25 mouse cellular contexts compared by ENCODE assay signal in the genomic region with DNA sequence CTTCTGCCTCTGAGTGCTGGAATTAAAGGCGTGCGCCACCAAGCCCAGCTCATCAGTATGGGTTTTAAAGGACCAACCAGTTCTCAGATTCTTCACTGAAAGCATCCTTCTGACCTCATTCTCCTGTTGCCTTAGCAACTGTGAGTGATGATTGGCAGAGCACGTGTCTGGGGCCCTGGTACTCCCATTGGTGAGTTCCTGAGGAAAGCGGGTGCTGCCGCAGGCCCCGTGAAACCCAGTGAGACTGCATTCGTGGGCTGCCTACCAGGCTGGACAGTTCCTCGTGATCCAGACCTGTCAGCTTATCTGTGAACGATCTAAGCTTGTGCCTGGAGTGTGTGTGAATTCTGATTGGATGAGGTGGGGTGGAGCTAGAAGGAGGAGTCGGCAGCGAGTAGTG. TPM values are rescaled to one million over a fixed set of nuclear protein-coding genes. Genes with fewer than 3 reads are reported as not detected.
DNase-seq lines count a peak whose midpoint lies in the region; ATAC-seq and TF ChIP-seq lines count a peak whose summit lies in the region.
"Had no signal": no experiment of that assay in that cellular context is flagged by ENCODE, and none has a peak within 500 bp of the region (broad histone marks: within the 10 kb centered on the region; RNA-seq: fewer than 3 reads in every experiment).

No protein-coding gene starts in this region.

- WGBS in forebrain, postnatal 0 days = 60% methylated on average over 11 of the region's 11 CpGs
- WGBS in forebrain, embryonic 11.5 days = 71% methylated on average over 11 of the region's 11 CpGs
- WGBS in stomach, postnatal 0 days = 56% methylated on average over 11 of the region's 11 CpGs

- H3K4me2 ChIP-seq in forebrain, postnatal 0 days (ENCODE audit: low read depth) = no peak overlapping the region
- no peak overlapping the region for H3K4me2 ChIP-seq in forebrain, embryonic 11.5 days (ENCODE audit: low read depth, low read length, severe bottlenecking)
- no peak overlapping the region for H3K4me2 ChIP-seq in stomach, postnatal 0 days (replicated peaks; ENCODE audit: low read depth)
- H3K4me2 ChIP-seq: embryonic facial prominence, embryonic 15.5 days; limb, embryonic 12.5 days; liver, embryonic 11.5 days had no signal

- TF ChIP-seq CTCF in forebrain, postnatal 0 days (IDR thresholded peaks at IDR 0.05; ENCODE audit: low read depth) = no peak
- TF ChIP-seq CTCF in layer of hippocampus, adult 2 months (conservative IDR thresholded peaks at IDR 0.05) = no peak
- TF ChIP-seq CTCF in stomach, postnatal 0 days (IDR thresholded peaks at IDR 0.05; ENCODE audit: low read depth) = no peak

- no peak for DNase-seq in forebrain, postnatal 0 days
- no peak for DNase-seq in forebrain, embryonic 11.5 days (ENCODE audit: low spot score)
- DNase-seq in layer of hippocampus, adult 2 months (ENCODE audit: low spot score in 2 of 2) = peak; percentile 10 to 24
- no peak for DNase-seq in layer of hippocampus, adult 8-10 months (ENCODE audit: low spot score in 2 of 2)
- peak; percentile 70 for DNase-seq in retina, postnatal 1 day
- DNase-seq in retina, embryonic 14.5 days (ENCODE audit: low spot score) = no peak
- DNase-seq in stomach, postnatal 0 days (ENCODE audit: low spot score) = no peak
- DNase-seq in B cell, adult 2 months = no peak
- DNase-seq: adrenal gland, postnatal 10 days; cerebellum, adult 9-10 months; gastrocnemius, postnatal 10 days; heart, postnatal 4 days; kidney, adult 8-10 months; kidney, postnatal 10 days; liver, postnatal 0 days; lung, postnatal 10 days; right cerebral cortex, postnatal 4 days; thymus, adult 18-20 months; thymus, postnatal 4 days had no signal

- H3K36me3 ChIP-seq in forebrain, postnatal 0 days (ENCODE audit: insufficient read depth) = no peaks in the 10 kb centered on the region
- no peaks in the 10 kb centered on the region for H3K36me3 ChIP-seq in forebrain, embryonic 11.5 days (ENCODE audit: control insufficient read depth, insufficient read depth, low read length)
- no peaks in the 10 kb centered on the region for H3K36me3 ChIP-seq in stomach, postnatal 0 days (ENCODE audit: control insufficient read depth, insufficient read depth, low read length)
- H3K36me3 ChIP-seq: embryonic facial prominence, embryonic 15.5 days; G1E; heart, embryonic 10.5 days; intestine, embryonic 15.5 days; limb, embryonic 12.5 days had no signal

- TF ChIP-seq EP300 in stomach, postnatal 0 days (optimal IDR thresholded peaks at IDR 0.05) = no peak

- H3K4me3 ChIP-seq in forebrain, postnatal 0 days (ENCODE audit: low read depth, low read length) = no peak overlapping the region
- H3K4me3 ChIP-seq in forebrain, embryonic 11.5 days (ENCODE audit: low read depth, low read length) = no peak overlapping the region
- H3K4me3 ChIP-seq in layer of hippocampus, adult 2 months = no peak overlapping the region
- H3K4me3 ChIP-seq in stomach, postnatal 0 days (ENCODE audit: low read depth, low read length) = no peak overlapping the region
- H3K4me3 ChIP-seq: embryonic facial prominence, embryonic 15.5 days; heart, embryonic 10.5 days; intestine, embryonic 15.5 days; limb, embryonic 12.5 days had no signal

- no peak overlapping the region for H3K27ac ChIP-seq in forebrain, postnatal 0 days (ENCODE audit: low read depth, low read length)
- no peak overlapping the region for H3K27ac ChIP-seq in forebrain, embryonic 11.5 days (ENCODE audit: low read depth, low read length)
- no peak overlapping the region for H3K27ac ChIP-seq in layer of hippocampus, adult 2 months
- no peak overlapping the region for H3K27ac ChIP-seq in stomach, postnatal 0 days (replicated peaks)
- H3K27ac ChIP-seq: heart, embryonic 10.5 days; intestine, embryonic 15.5 days; limb, embryonic 12.5 days had no signal

- no peak overlapping the region for H3K9ac ChIP-seq in forebrain, postnatal 0 days
- H3K9ac ChIP-seq in forebrain, embryonic 11.5 days (ENCODE audit: low read length) = no peak overlapping the region
- H3K9ac ChIP-seq in stomach, postnatal 0 days (ENCODE audit: low read length) = no peak overlapping the region
- H3K9ac ChIP-seq: embryonic facial prominence, embryonic 15.5 days; intestine, embryonic 15.5 days; limb, embryonic 12.5 days; liver, postnatal 0 days had no signal

- 0 out of 2 replicates have a peak, but pooled peaks cover 3% of the 10 kb centered on the region for H3K4me1 ChIP-seq in forebrain, postnatal 0 days (ENCODE audit: insufficient read depth)
- no peaks in the 10 kb centered on the region; the same call in 1 of the 2 replicates for H3K4me1 ChIP-seq in forebrain, embryonic 11.5 days (replicated peaks; ENCODE audit: control insufficient read depth, insufficient read depth, low read length)
- no peaks in the 10 kb centered on the region for H3K4me1 ChIP-seq in stomach, postnatal 0 days (replicated peaks; ENCODE audit: control insufficient read depth, insufficient read depth)

- no peaks in the 10 kb centered on the region for H3K9me3 ChIP-seq in forebrain, postnatal 0 days (ENCODE audit: low read length)
- H3K9me3 ChIP-seq in forebrain, embryonic 11.5 days (ENCODE audit: control insufficient read depth, low read length) = no peaks in the 10 kb centered on the region
- H3K9me3 ChIP-seq in stomach, postnatal 0 days (ENCODE audit: control insufficient read depth, low read length) = no peaks in the 10 kb centered on the region
- H3K9me3 ChIP-seq: embryonic facial prominence, embryonic 15.5 days; G1E; heart, embryonic 10.5 days; intestine, embryonic 15.5 days; limb, embryonic 12.5 days had no signal

- ATAC-seq in forebrain, postnatal 0 days = peak; percentile 77
- no peak for ATAC-seq in forebrain, embryonic 11.5 days (replicated peaks; ENCODE audit: low FRiP score)
- peak; percentile 36; the same call in 1 of the 2 replicates for ATAC-seq in stomach, postnatal 0 days (ENCODE audit: low FRiP score, low TSS enrichment)
- ATAC-seq: intestine, embryonic 15.5 days had no signal

- H3K27me3 ChIP-seq in forebrain, postnatal 0 days (ENCODE audit: insufficient read depth, low read length) = no peaks in the 10 kb centered on the region
- no peaks in the 10 kb centered on the region for H3K27me3 ChIP-seq in forebrain, embryonic 11.5 days (ENCODE audit: control insufficient read depth, insufficient read depth, low read length)
- no peaks in the 10 kb centered on the region for H3K27me3 ChIP-seq in stomach, postnatal 0 days (ENCODE audit: control insufficient read depth, insufficient read depth, low read length)
- H3K27me3 ChIP-seq: embryonic facial prominence, embryonic 15.5 days; intestine, embryonic 15.5 days; limb, embryonic 12.5 days had no signal

RNA-seq across cellular contexts. Expression of a gene that starts 45.0 kb away (rescaled TPM):
- 14.9 and 23.0 TPM in 2 replicates for total RNA-seq in forebrain, postnatal 0 days (2014; rRNA removed)
- 29.3 and 37.5 TPM in 2 replicates for polyA plus RNA-seq in forebrain, postnatal 0 days (2015; fragmentation: Nextera tagmentation; extraction: Ambion mirVana)
- polyA plus RNA-seq in forebrain, embryonic 11.5 days (2014; fragmentation: Nextera tagmentation; extraction: Ambion mirVana) = 21.3 and 25.2 TPM in 2 replicates
- 1 to 10 TPM; 8.5 to 9.4 TPM for total RNA-seq in layer of hippocampus, adult 2 months (2021)
- total RNA-seq in layer of hippocampus, adult 8-10 months (2022) = 10 to 100 TPM in 3 of 4 experiments, 1 to 10 TPM in 1; 9.9 to 23.4 (median 17.1) TPM
- 27.3 and 34.9 TPM in 2 replicates for polyA plus RNA-seq in stomach, postnatal 0 days (2015; fragmentation: Nextera tagmentation; extraction: Ambion mirVana)

Comparison
In these comparisons a context has a peak if more than half of its experiments do, and no peak if none do; other contexts are left out.
1. DNase-seq: peak in layer of hippocampus, adult 2 months (2 of 2) and retina, postnatal 1 day (single experiment); none in forebrain, postnatal 0 days (single experiment), forebrain, embryonic 11.5 days (single experiment), layer of hippocampus, adult 8-10 months (0 of 2), retina, embryonic 14.5 days (single experiment), stomach, postnatal 0 days (single experiment) and B cell, adult 2 months (0 of 2).